Mouse (Mus musculus) testis, adult 2 months (tissue): ENCODE results near the gene Ncoa1.

Experiments
- CTCF ChIP-seq: fragments of 200-500 bp; IDR thresholded peaks from 2 replicates; pipeline ENCODE4 v1.5.1; 2012; ENCODE audit warnings: low read depth, mild to moderate bottlenecking, inconsistent platforms, low read length, moderate library complexity; ENCODE audit not compliant: control insufficient read depth, insufficient read depth, insufficient replicate concordance
- POLR2A ChIP-seq: fragments of 200-500 bp; IDR thresholded peaks from 2 replicates; pipeline ENCODE4 v1.6.1; 2012; ENCODE audit warnings: low read depth, mild to moderate bottlenecking, inconsistent platforms, low read length, moderate library complexity; ENCODE audit not compliant: control insufficient read depth

- TF ChIP-seq POLR2A (no peak), CTCF (no peak)
Observed at GRCm38 (mm10) chr12:4243805-4244204, 233.2 kb downstream of the Ncoa1 start.
